Mouse (Mus musculus): ENCODE data around the gene Dedd. TPM values are rescaled to one million over a fixed set of nuclear protein-coding genes. Genes with fewer than 3 reads are reported as not detected.
"Not testable (repeated sequence)": the region's sequence is repeated elsewhere in the genome, so short reads cannot be mapped to it uniquely, and the experiment has no call there.

Gene Dedd
- polyA plus RNA-seq, 1 experiment from 2014 or later = 50.4 TPM

GRCm38 (mm10) chr1:171322012-171322411, 6.9 kb upstream of the Dedd start:
- Histone ChIP-seq H3K27ac (replicated peaks) (no peak overlapping the region), H3K27me3 (replicated peaks; ENCODE audit: low read depth, poor library complexity, severe bottlenecking) (no peaks in the 10 kb centered on the region), H3K4me1 (peaks cover 9% of the 10 kb centered on the region; the same call in 1 of the 2 replicates), H3K36me3 (replicated peaks) (peaks cover 11% of the 10 kb centered on the region; the same call in 1 of the 2 replicates), H3K4me3 (no peak overlapping the region), H3K9me3 (no peaks in the 10 kb centered on the region)
- DNase-seq (ENCODE audit: low spot score) = no peak
- WGBS = 84% methylated on average over 1 of the region's 1 CpGs

- no peaks in the 10 kb centered on the region for H3K27me3 ChIP-seq (replicated peaks; ENCODE audit: low read depth, poor library complexity, severe bottlenecking)
- no peak overlapping the region for H3K4me3 ChIP-seq
- H3K27ac ChIP-seq (replicated peaks) = no peak overlapping the region
- H3K36me3 ChIP-seq (replicated peaks) = peaks cover 11% of the 10 kb centered on the region; the same call in 1 of the 2 replicates
- 81% methylated on average over 2 of the region's 2 CpGs for WGBS
- no peaks in the 10 kb centered on the region for H3K9me3 ChIP-seq
- DNase-seq (ENCODE audit: low spot score) = no peak
- H3K4me1 ChIP-seq = peaks cover 23% of the 10 kb centered on the region
Observed at GRCm38 (mm10) chr1:171325571-171325970, 3.4 kb upstream of the Dedd start.

- peaks cover 11% of the 10 kb centered on the region; the same call in 1 of the 2 replicates for H3K36me3 ChIP-seq (replicated peaks)
- H3K9me3 ChIP-seq; DNase-seq (ENCODE audit: low spot score); H3K27me3 ChIP-seq (replicated peaks; ENCODE audit: low read depth, poor library complexity, severe bottlenecking); H3K4me3 ChIP-seq; H3K27ac ChIP-seq (replicated peaks): not testable (repeated sequence)
- 82% methylated on average over 4 of the region's 4 CpGs for WGBS
- peaks cover 33% of the 10 kb centered on the region for H3K4me1 ChIP-seq
Observed at GRCm38 (mm10) chr1:171326588-171326987, 2.4 kb upstream of the Dedd start.

- H3K9me3 ChIP-seq = no peaks in the 10 kb centered on the region
- peaks cover 34% of the 10 kb centered on the region for H3K4me1 ChIP-seq
- H3K27me3 ChIP-seq (replicated peaks; ENCODE audit: low read depth, poor library complexity, severe bottlenecking) = no peaks in the 10 kb centered on the region
- no peak for DNase-seq (ENCODE audit: low spot score)
- H3K4me3 ChIP-seq = peak overlapping the region; percentile 84
- H3K27ac ChIP-seq (replicated peaks) = peak overlapping the region; percentile 100
- WGBS = 45% methylated on average over 9 of the region's 9 CpGs
- H3K36me3 ChIP-seq (replicated peaks) = peaks cover 16% of the 10 kb centered on the region; the same call in 1 of the 2 replicates
Observed at GRCm38 (mm10) chr1:171328244-171328643, 701 bp upstream of the Dedd start.

- Histone ChIP-seq H3K4me3 (peak overlapping the region; percentile 84), H3K27me3 (replicated peaks; ENCODE audit: low read depth, poor library complexity, severe bottlenecking) (no peaks in the 10 kb centered on the region), H3K4me1 (peaks cover 34% of the 10 kb centered on the region), H3K27ac (replicated peaks) (peak overlapping the region; percentile 100), H3K36me3 (replicated peaks) (peaks cover 26% of the 10 kb centered on the region; the same call in 1 of the 2 replicates), H3K9me3 (no peaks in the 10 kb centered on the region)
- peak; percentile 96 for DNase-seq (ENCODE audit: low spot score)
- 1% methylated on average over 61 of the region's 61 CpGs for WGBS
Observed at GRCm38 (mm10) chr1:171329433-171330215, 679 bp downstream of the Dedd start.

GRCm38 (mm10) chr1:171330216-171330560, 1.2 kb downstream of the Dedd start:
- WGBS = 1% methylated on average over 4 of the region's 4 CpGs
- peaks cover 34% of the 10 kb centered on the region for H3K4me1 ChIP-seq
- H3K27me3 ChIP-seq (replicated peaks; ENCODE audit: low read depth, poor library complexity, severe bottlenecking) = no peaks in the 10 kb centered on the region
- H3K27ac ChIP-seq (replicated peaks) = peak overlapping the region; percentile 100
- no peak for DNase-seq (ENCODE audit: low spot score)
- peaks cover 22% of the 10 kb centered on the region; the same call in 1 of the 2 replicates for H3K36me3 ChIP-seq (replicated peaks)
- peak overlapping the region; percentile 84 for H3K4me3 ChIP-seq
- no peaks in the 10 kb centered on the region for H3K9me3 ChIP-seq

- no peak for DNase-seq (ENCODE audit: low spot score)
- peaks cover 5% of the 10 kb centered on the region; the same call in 1 of the 2 replicates for H3K9me3 ChIP-seq
- H3K27ac ChIP-seq (replicated peaks) = no peak overlapping the region
- WGBS = 94% methylated on average over 16 of the region's 16 CpGs
- H3K36me3 ChIP-seq (replicated peaks) = peaks cover 70% of the 10 kb centered on the region
- H3K4me3 ChIP-seq = no peak overlapping the region
- peaks cover 25% of the 10 kb centered on the region for H3K4me1 ChIP-seq
- no peaks in the 10 kb centered on the region for H3K27me3 ChIP-seq (replicated peaks; ENCODE audit: low read depth, poor library complexity, severe bottlenecking)
Observed at GRCm38 (mm10) chr1:171342262-171343207, 13.6 kb downstream of the Dedd start.

- peak overlapping the region; percentile 99; the same call in 1 of the 2 replicates for H3K4me3 ChIP-seq
- peaks cover 29% of the 10 kb centered on the region for H3K4me1 ChIP-seq
- H3K27ac ChIP-seq (replicated peaks) = no peak overlapping the region
- WGBS = 89% methylated on average over 9 of the region's 9 CpGs
- H3K27me3 ChIP-seq (replicated peaks; ENCODE audit: low read depth, poor library complexity, severe bottlenecking) = no peaks in the 10 kb centered on the region
- peaks cover 65% of the 10 kb centered on the region for H3K36me3 ChIP-seq (replicated peaks)
- peaks cover 5% of the 10 kb centered on the region; the same call in 1 of the 2 replicates for H3K9me3 ChIP-seq
- DNase-seq (ENCODE audit: low spot score) = peak; percentile 31
Observed at GRCm38 (mm10) chr1:171343922-171344677, 15.2 kb downstream of the Dedd start.

GRCm38 (mm10) chr1:171344715-171345114, 15.8 kb downstream of the Dedd start:
- no peak for DNase-seq (ENCODE audit: low spot score)
- Histone ChIP-seq H3K27me3 (replicated peaks; ENCODE audit: low read depth, poor library complexity, severe bottlenecking) (no peaks in the 10 kb centered on the region), H3K4me1 (peaks cover 29% of the 10 kb centered on the region), H3K27ac (replicated peaks) (no peak overlapping the region), H3K36me3 (replicated peaks) (peaks cover 61% of the 10 kb centered on the region), H3K4me3 (peak overlapping the region; percentile 99), H3K9me3 (peaks cover 5% of the 10 kb centered on the region; the same call in 1 of the 2 replicates)
- WGBS = 78% methylated on average over 9 of the region's 9 CpGs

- Histone ChIP-seq H3K9me3 (peaks cover 5% of the 10 kb centered on the region; the same call in 1 of the 2 replicates), H3K36me3 (replicated peaks) (peaks cover 53% of the 10 kb centered on the region), H3K27me3 (replicated peaks; ENCODE audit: low read depth, poor library complexity, severe bottlenecking) (no peaks in the 10 kb centered on the region), H3K4me3 (peak within 1 kb of the TSS; percentile 99), H3K4me1 (peaks cover 29% of the 10 kb centered on the region), H3K27ac (replicated peaks) (peak within 1 kb of the TSS; percentile 89)
- DNase-seq (ENCODE audit: low spot score) = peak; percentile 97
- WGBS = 1% methylated on average over 53 of the region's 53 CpGs
Observed at GRCm38 (mm10) chr1:171345225-171346094, 16.5 kb downstream of the Dedd start, which contains the start of the genes Nit1 and Pfdn2. Nit1 (minus strand) TSS chr1:171345646. Pfdn2 (plus strand) TSS chr1:171345670.

GRCm38 (mm10) chr1:171346095-171346450, 17.1 kb downstream of the Dedd start:
- DNase-seq (ENCODE audit: low spot score) = no peak
- peaks cover 47% of the 10 kb centered on the region for H3K36me3 ChIP-seq (replicated peaks)
- no peaks in the 10 kb centered on the region for H3K27me3 ChIP-seq (replicated peaks; ENCODE audit: low read depth, poor library complexity, severe bottlenecking)
- H3K9me3 ChIP-seq = peaks cover 5% of the 10 kb centered on the region; the same call in 1 of the 2 replicates
- 1% methylated on average over 14 of the region's 14 CpGs for WGBS
- H3K4me3 ChIP-seq = peak overlapping the region; percentile 99
- H3K4me1 ChIP-seq = peaks cover 29% of the 10 kb centered on the region
- peak overlapping the region; percentile 89 for H3K27ac ChIP-seq (replicated peaks)
